Mouse (Mus musculus) liver, postnatal 0 days (tissue): Measurements from ENCODE around the gene Gm49711.

ENCODE experiments used
- CTCF ChIP-seq: sonication (generic); IDR thresholded peaks from 2 replicates; pipeline ENCODE4 v1.5.1; 2016; ENCODE audit warnings: antibody characterized with exemption, low read depth
- EP300 ChIP-seq: IDR thresholded peaks from 2 replicates; pipeline ENCODE4 v1.6.1; 2016; ENCODE audit warnings: antibody characterized with exemption, low read depth, mild to moderate bottlenecking

GRCm38 (mm10) chr16:92119013-92119515 is 60.9 kb downstream of the Gm49711 start:
- TF ChIP-seq CTCF (no peak), EP300 (no peak)
